Mouse (Mus musculus) heart, postnatal 0 days (tissue): ENCODE measurements around the gene Btnl10.

Source experiments
- CTCF ChIP-seq: IDR thresholded peaks from 2 replicates; pipeline ENCODE4 v1.5.1; 2016; ENCODE audit warnings: antibody characterized with exemption, control low read depth, low read depth
- EP300 ChIP-seq: IDR thresholded peaks from 2 replicates; pipeline ENCODE4 v1.6.1; 2016; ENCODE audit warnings: antibody characterized with exemption, low read depth

DNA sequence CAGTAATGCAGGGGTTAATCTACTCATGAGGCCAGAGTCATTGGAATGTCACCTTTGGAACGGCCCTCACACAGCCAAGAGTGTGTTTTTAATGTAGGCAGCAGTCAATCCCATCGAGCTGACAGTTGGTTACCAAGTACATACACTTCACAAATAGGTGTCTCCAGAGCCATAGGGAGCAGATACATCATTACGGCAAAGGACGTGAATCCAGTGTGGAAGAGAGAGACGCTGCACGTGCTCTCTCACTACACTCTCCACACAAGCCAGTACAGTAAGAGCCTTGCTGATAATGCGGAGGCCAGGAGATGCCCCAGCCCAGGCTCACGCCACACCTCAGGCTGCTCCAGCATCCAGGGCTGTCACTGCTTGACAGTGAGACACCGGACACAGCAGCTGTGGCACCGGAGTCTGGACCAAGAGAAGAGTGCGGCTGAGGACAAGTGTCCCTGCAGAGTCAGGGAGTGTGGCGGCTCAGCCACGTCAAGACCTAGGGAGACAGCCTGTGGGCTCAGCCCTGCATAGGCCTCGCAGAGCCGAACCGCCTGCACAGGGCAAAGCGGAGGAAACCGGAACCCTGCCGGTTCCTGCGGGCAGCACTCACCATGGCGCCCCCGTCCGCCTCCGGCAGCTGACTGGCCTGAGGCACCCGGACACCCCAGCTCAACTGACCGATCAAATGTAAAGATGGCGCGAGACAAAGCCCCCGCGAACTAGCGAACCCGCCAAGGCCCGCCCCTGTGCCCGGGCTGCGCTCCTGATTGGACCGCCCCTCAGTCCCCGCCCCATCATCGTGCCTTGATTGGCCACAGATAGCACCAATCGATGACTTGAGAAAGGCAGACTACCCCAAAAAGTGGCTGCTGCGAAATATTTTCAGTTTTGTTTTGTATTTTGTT is 13.9 kb upstream of the Btnl10 start, which contains the start of gene Zfp39:
- peak; percentile 3; the same call in 1 of the 2 replicates for TF ChIP-seq CTCF
- TF ChIP-seq EP300, result 0 out of 2 replicates have a peak, but pooled peaks have one; percentile 30
